Mouse (Mus musculus) MN1 (cell line): ENCODE results near the gene Cpsf4l.

Experiments
- DNase-seq: peaks from one replicate; pipeline ENCODE4 v3.0.0-alpha.2; 2016; ENCODE audit warnings: low spot score

Cpsf4l gene

DNA sequence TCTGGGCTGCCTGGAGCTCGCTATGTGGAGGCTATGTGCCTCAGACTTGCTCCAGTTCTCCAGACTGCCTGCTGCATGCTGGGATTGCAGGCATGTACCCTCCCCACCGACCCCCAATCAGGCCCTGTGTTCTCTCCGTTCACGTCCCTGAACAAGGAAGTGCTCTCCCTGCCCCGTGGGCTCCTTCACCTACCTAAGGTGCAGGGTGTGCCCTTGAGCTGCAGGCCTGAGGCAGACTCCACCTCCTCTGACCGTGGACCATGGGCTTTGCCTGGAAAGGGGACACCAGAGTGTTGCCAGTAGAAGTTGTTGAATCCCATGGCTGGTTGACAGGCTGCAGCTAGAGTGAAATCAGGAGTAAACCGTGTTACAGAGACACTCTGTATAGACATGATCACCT is 10.2 kb downstream of the Cpsf4l start:
- DNase-seq = no peak

GRCm38 (mm10) chr11:113698013-113698545 is 11.7 kb downstream of the Cpsf4l start:
- no peak for DNase-seq

DNA sequence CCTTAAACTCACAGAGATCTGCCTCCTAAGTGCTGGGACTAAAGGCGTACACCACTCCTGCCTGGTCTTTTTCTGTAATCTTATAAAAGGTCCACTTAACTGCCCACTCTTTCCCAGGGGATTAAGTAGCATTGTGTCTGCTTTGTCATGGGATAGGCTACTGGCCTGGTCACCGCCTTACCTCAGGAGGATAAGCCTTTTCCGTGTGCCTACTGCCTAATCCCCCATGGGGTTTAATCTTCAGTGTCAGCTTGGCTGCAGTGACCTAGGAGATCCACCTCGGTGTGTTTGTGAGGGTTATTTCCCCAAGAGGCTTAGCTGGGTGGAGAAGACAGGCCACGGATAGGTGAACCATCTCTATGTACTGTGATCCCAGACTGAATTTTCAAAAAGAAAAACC is 12.2 kb downstream of the Cpsf4l start:
- DNase-seq = no peak

GRCm38 (mm10) chr11:113691851-113692250 is 18.0 kb downstream of the Cpsf4l start:
- no peak for DNase-seq

DNA sequence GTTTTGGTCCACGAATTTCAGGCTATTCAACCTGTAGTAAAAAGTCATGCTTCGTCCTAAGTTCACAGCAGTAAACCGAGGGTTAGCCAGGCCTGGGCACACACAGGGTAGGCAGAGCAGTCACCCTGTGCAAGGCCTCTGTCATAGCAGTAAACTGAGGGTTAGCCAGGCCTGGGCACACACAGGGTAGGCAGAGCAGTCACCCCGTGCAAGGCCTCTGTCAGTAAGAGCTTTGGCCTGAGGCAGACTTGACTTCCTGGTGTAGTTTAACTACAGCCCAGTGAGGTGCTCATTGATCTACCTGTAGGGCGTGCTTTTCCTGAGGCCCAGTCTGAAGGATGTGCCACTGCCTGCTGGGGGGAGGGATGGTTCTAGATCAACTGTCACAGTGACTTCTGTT is 18.5 kb downstream of the Cpsf4l start:
- no peak for DNase-seq

GRCm38 (mm10) chr11:113690506-113690905 is 19.3 kb downstream of the Cpsf4l start:
- no peak for DNase-seq

GRCm38 (mm10) chr11:113687031-113687430 is 22.8 kb downstream of the Cpsf4l start:
- no peak for DNase-seq

- no peak for DNase-seq
These were observed 24.9 kb downstream of the Cpsf4l start for GRCm38 (mm10) chr11:113684707-113685426.

GRCm38 (mm10) chr11:113683957-113684706 is 25.7 kb downstream of the Cpsf4l start, which contains the start of the genes Fam104a and D11Wsu47e:
Fam104a (minus strand) TSS chr11:113684155.
D11Wsu47e (plus strand) TSS chr11:113684412.
- DNase-seq = peak; percentile 96

DNA sequence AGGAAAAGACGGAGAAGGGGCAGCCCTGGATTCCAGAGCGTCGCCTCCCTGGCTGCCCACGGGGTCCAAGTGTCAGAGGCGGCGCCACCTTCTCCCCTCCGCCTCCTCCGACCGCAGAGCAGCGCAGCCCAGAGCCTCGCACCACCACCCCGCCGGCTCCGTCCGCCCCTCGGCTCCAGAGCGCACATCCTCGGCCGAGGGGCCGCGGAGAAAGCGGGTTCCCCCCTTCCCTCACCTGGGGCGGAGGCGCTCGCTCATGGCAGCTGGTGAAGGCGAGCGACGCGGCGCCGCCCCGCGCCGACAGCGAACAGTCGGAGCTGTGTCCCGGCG is 26.2 kb downstream of the Cpsf4l start:
- no peak for DNase-seq

DNA sequence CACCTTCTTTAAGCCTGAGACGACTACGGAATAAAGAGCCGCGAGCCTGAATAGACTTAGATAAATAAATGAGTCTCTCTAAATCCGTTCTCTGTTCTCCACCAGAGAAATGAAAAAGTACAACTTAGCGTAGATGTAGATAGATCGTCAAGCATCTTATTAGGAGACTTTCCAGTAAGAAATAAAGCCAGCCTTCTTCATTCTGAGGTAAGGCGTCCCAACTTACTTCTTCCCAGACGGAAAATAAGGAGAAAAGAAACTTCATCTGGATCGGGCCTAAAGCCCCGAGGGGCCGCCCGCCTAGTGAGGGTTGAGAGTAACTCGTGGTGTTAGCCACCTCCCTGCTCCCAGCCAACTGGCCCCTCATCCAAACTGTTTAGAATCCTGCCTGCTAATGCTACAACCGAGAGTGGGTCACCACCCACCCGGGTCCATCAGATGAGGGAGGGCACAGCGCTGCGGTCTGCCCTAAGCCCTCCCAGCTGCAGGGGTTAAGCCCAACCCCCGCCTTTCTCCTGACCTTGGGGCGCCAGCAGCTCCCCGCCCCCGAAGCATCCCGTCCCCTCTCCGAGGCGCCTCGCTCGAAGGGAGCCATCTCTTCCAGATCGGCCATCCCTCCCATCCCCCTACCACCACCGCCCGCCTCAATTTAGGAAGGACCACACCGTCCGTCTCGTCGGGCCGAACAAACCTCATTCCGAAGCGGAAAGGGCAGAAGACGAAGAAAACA is 26.8 kb downstream of the Cpsf4l start:
- peak; percentile 47 for DNase-seq

DNA sequence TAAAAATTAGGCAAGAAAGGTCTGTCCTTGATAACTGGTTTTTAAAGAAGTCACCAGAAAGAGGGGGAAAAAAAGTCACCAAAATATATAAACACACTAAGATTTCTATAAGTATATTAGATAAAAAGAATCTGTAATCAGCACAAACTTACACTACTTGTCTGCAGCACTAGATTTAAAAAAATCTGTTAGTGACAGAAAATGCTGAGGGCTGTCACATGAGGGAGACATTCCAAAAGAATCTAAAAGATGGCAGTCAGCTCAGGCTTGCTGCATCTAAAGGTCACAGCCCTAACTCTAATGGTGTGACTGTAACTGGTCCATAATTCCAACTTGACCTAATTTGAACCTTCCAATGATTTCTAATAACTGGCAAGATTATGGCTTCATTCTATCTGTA is 27.8 kb downstream of the Cpsf4l start:
- DNase-seq = no peak

- DNase-seq = no peak
These were observed 28.9 kb downstream of the Cpsf4l start for GRCm38 (mm10) chr11:113680954-113681353.

DNA sequence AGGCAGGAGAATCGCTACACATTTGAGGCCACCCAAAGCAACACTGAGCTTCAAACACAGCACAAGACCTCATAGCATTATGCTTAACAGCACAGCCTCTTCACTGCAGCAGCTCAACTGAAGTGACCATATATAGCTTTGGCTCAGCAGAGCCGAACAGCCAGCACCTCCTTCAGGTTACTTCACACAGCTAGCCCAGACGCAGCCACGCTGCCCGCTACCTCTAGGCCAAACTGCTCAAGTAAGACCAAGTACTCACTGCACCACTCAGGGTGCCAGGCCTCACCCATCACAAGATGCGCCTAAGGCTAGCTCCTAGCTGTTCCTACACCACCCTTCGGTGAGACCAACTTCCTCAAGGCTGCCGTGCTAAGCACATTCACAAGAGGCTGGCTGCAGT is 31.4 kb downstream of the Cpsf4l start:
- no peak for DNase-seq

GRCm38 (mm10) chr11:113677378-113677777 is 32.4 kb downstream of the Cpsf4l start:
- no peak for DNase-seq

- no peak for DNase-seq
These were observed 33.0 kb downstream of the Cpsf4l start for GRCm38 (mm10) chr11:113676847-113677246.

DNA sequence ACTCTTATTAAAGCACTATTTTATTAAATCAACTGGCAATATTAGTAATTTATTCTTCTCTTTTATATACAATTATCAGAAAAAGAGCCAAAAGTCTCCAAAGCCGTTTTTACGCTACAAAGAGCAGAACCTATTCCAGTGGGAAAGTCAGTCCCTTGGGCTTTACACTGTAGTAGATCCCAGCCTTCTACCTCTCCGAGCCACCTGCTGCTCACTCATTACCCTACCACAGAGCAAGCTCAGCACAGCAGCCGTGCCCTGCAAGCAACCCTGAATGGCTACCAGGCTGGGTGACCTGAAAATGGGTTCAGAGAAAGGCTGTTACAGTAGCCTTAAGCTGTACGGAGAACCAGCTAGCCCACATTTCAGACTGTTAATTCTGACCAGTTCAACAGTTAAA is 35.2 kb downstream of the Cpsf4l start:
- DNase-seq = no peak

- DNase-seq = no peak
These were observed 36.2 kb downstream of the Cpsf4l start for GRCm38 (mm10) chr11:113673614-113674013.

DNA sequence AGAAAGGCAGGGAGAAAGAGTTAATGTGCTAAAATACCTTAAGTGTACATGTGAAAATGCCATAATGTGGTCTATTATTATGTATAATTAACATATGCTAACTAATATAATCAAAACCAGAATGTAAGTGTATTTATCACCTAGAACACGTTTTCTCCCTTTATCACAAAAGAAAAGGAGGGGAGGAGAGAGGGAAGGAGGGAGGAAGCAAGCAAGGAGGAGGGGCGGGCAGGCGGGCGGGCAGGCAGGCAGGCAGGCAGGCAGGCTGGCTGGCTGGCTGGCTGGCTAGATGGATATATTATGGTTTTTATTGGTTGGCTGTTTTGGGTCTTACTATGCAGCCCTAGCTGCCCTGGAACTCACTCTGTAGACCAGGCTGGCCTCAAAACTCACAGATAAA is 40.1 kb downstream of the Cpsf4l start:
- no peak for DNase-seq

DNA sequence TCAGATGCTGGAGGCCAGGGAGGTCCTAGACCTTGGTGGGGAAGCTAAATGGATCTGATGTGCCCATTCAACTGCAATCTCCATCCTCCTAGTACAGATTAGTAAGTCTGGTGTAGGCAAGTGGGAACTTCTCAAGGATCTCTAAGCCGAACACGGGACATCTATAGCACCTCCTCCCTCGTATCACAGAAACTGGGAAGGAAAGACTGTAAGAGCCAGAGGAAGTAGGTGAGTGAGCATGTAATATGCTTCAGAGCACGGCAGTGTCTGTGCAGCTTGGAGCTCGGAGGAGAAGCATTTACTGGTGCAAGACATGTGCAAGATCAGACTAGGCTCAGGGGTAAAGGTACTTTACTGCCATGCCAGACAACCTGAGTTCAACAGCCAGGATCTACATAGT is 41.0 kb downstream of the Cpsf4l start:
- no peak for DNase-seq

GRCm38 (mm10) chr11:113667704-113668103 is 42.1 kb downstream of the Cpsf4l start:
- DNase-seq = no peak

DNA sequence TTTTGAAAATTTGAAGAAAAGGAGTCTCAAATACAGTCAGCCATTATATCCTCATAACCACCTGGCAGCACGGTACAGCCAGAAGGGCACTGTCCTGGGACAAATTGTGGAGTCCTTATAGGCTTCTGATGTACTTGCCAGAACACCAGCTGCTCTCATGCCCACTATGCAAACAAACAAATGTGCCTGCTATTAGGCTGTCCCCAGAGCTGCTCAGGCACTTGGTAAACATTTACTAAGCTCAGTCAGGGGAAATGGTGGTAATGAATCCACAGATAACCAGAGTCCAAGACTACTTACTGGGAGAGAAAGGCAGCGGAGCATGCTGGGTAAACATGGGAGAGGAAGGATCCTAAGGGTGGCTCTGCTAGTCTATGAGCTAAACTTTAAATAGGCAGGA is 42.7 kb downstream of the Cpsf4l start:
- no peak for DNase-seq

- DNase-seq = no peak
These were observed 43.2 kb downstream of the Cpsf4l start for GRCm38 (mm10) chr11:113666648-113667047.
